Mouse (Mus musculus) cerebellum, postnatal 25 days (tissue): Measurements from ENCODE around the gene Bsnd.

Experiments
- DNase-seq, 2 experiments: peaks; one replicate each; pipeline ENCODE4 v3.0.0; 2021; ENCODE audit warnings: mixed read lengths in 2 of 2

Gene Bsnd

GRCm38 (mm10) chr4:106480545-106480944 is 11.5 kb downstream of the Bsnd start:
- DNase-seq = no peak

DNA sequence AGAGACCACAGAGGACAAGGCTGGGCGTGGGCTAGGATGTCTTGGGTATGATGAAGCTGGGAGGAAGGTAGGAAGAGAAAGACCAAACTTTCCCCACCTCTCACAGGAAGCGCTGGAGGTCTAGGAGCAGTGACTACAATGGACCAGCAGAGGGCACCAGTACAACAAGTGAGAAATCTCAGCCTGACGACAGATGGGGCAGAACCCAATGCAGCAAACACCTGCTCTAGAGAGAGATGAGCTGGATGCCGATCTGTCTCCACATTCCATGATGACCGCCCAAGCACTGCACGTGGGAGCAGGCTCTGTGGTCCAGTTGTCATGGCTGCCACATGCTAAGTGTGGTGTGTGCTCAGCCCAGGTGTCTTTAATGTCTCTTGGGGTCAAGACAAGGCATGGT is 17.8 kb downstream of the Bsnd start:
- peak; percentile 59 to 76 for DNase-seq

DNA sequence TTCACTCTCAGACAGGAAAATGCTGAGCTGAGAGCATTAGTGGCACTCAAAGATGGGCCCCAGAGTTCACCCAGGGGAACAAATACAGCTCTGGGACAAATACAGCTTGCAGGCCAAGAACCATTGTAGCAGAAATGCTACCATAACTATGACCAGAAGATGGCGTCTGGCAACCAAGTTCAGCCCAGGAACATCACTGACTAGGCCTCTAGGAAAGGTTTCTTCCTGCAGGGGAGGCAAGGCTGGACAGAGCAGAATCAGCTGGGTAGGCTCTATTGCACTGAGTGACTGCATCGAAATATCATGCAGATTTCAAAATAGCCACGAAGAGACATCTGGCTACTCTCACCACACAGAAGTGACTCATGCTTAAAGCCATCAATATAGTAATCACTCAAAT is 19.7 kb downstream of the Bsnd start:
- peak; percentile 62 to 72 for DNase-seq

DNA sequence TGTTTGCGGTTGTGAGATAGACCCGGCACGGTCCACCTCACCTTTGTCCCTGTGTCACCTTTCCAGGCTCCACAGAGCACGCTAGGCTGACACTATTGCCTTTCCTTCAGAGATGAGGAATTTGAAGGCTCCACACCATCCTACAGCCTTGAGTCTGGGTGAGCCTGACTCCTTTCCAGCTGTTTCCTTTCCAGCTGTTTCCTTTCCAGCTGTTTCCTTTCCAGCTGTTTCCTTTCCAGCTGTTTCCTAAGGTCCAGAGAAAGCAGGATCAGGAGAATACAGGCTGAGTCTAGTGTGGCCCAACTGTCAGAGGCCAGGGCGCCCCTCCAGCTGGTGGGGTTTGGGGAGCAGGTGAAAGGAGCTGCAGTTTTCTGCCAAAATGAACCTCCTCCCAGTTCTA is 21.2 kb downstream of the Bsnd start:
- DNase-seq = no peak

GRCm38 (mm10) chr4:106467420-106468110 is 24.5 kb downstream of the Bsnd start:
- DNase-seq = peak; percentile 72 to 75

DNA sequence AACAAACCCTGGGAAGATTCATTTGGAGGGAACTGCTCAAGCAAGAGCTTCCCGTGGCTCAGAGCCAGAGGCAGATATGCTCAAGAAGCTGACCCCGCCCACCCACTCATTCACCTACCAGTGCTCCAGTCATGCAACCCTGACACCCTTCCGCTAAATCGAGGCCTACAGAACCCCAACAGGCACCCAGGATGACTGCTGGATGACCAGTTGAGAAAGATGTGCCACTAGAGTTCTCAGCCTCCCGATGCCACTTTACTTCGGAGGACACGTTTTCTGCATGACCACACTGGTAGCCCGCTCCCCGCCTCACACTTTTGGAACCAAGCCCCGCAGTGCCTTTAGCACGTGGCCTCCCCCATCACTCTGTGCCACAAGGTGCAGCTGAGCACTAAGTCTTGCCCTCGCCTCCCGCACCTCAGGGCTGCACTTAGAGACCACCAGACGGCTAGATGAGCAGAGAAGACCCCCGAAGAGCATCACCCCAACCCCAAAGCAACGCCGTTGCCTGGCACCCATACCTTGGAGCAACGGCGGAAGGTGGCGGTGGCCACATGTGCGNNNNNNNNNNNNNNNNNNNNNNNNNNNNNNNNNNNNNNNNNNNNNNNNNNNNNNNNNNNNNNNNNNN is 28.8 kb downstream of the Bsnd start:
- no peak for DNase-seq

GRCm38 (mm10) chr4:106462524-106462923 is 29.6 kb downstream of the Bsnd start:
- DNase-seq = no peak

GRCm38 (mm10) chr4:106462016-106462415 is 30.1 kb downstream of the Bsnd start:
- no peak for DNase-seq

- no peak for DNase-seq
Measured at GRCm38 (mm10) chr4:106454541-106454940, 37.5 kb downstream of the Bsnd start.

GRCm38 (mm10) chr4:106453516-106453915 is 38.6 kb downstream of the Bsnd start:
- DNase-seq = peak; percentile 44 to 68

GRCm38 (mm10) chr4:106453108-106453507 is 39.0 kb downstream of the Bsnd start:
- DNase-seq = no peak

DNA sequence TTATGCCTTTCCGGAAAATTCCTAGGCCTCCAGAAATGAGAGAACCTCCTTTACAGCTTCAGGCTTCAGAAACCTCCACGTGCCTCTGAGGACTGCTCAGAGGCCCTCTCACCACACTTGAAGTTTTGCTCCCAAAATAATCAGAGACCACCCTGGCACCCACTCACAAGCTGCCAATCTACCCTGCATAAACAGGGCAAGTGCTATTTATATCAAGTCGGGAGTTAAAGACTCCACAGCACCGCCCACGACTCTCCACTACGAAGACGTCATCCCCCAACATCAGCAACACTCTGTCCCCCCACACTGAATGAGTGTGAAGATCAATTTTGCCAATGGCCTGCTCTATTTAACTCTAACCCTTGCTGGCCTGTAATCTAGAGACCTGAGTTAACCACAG is 39.7 kb downstream of the Bsnd start:
- DNase-seq = no peak

DNA sequence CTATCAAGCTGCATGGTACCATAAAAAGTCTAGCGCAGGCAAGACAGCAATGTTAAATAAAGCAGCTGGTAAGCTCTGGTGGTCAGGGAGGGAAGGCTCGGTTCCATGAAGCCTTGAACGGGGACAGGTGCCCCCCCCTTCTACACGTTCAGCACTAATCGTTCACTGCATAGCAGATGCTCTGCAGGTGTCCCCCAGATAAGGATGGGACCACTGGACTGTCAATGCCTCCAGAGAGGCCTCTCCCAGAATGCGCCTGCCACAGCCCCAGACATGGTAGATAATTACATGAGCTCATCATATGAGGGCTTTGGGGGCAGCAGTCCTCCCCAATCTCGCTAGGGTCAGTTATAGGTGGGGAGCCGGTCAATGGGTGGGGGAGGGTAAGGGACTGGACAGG is 42.8 kb downstream of the Bsnd start:
- DNase-seq = no peak

DNA sequence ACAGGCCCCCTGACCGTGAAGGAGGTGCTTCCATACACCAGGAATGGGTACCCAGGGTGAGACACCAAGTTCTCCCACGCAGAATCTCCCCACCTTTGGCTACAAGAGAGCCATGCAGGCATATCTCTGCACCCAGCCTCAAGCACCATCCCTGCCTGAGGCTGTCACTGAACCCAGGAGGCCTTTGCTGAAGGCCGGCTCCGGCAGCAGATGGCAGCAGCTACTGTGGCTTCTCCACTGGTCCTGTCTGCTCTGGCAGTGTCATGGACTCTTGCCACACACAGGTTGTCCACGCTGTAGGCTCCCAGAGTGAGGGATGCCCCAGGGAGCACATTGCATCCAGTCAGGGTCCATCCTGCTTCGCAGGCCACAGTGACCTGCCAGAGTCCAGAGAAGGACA is 48.9 kb downstream of the Bsnd start:
- DNase-seq = peak; percentile 29 to 49

GRCm38 (mm10) chr4:106438763-106439162 is 53.3 kb downstream of the Bsnd start:
- DNase-seq = no peak

- DNase-seq = no peak
Measured at GRCm38 (mm10) chr4:106437207-106437606, 54.9 kb downstream of the Bsnd start.

- peak; percentile 31 to 48 for DNase-seq
Measured at GRCm38 (mm10) chr4:106436475-106436874, 55.6 kb downstream of the Bsnd start.

GRCm38 (mm10) chr4:106435426-106435825 is 56.7 kb downstream of the Bsnd start:
- no peak for DNase-seq
